Mouse (Mus musculus) neural tube, embryonic 15.5 days (tissue): ENCODE results near the gene Ripor2. TPM values are rescaled to one million over a fixed set of nuclear protein-coding genes. Genes with fewer than 3 reads are reported as not detected.

ENCODE experiments used
- ATAC-seq: fragments of 200-750 bp; cut with Nextera tagmentation; 2 replicates; pipeline ENCODE4 v1.8.0; 2017; ENCODE audit warnings: mild to moderate bottlenecking, moderate TSS enrichment, moderate library complexity; ENCODE audit not compliant: low FRiP score
- H3K27ac ChIP-seq: fragments of 300-500 bp; sonication (generic); replicated peaks from 2 replicates; pipeline ENCODE4 v1.5.1; 2015; ENCODE audit warnings: mild to moderate bottlenecking, inconsistent platforms
- H3K27me3 ChIP-seq: fragments of 300-500 bp; sonication (generic); replicated peaks from 2 replicates; pipeline ENCODE4 v1.6.1; 2015; ENCODE audit warnings: inconsistent platforms
- H3K36me3 ChIP-seq: fragments of 300-500 bp; sonication (generic); 2 replicates; pipeline ENCODE4 v1.6.1; 2015; ENCODE audit warnings: inconsistent platforms
- H3K4me1 ChIP-seq: fragments of 300-500 bp; sonication (generic); 2 replicates; pipeline ENCODE4 v1.6.1; 2015; ENCODE audit warnings: inconsistent platforms
- H3K4me2 ChIP-seq: fragments of 300-500 bp; sonication (generic); 2 replicates; pipeline ENCODE4 v1.6.1; 2015; ENCODE audit warnings: inconsistent platforms, mild to moderate bottlenecking, moderate library complexity
- H3K4me3 ChIP-seq: fragments of 300-500 bp; sonication (generic); replicated peaks from 2 replicates; pipeline ENCODE4 v1.5.1; 2015; ENCODE audit warnings: mild to moderate bottlenecking, inconsistent platforms
- H3K9ac ChIP-seq: fragments of 300-500 bp; sonication (generic); replicated peaks from 2 replicates; pipeline ENCODE4 v1.6.1; 2015; ENCODE audit warnings: mild to moderate bottlenecking, inconsistent platforms
- H3K9me3 ChIP-seq: fragments of 300-500 bp; sonication (generic); replicated peaks from 2 replicates; pipeline ENCODE4 v1.6.1; 2016; ENCODE audit warnings: inconsistent platforms
- WGBS: fragments of 180-500 bp; shearing (Covaris S2); methylation state at CpG from one replicate; pipeline ENCODE4 v1.1.7; 2015; ENCODE audit warnings: mixed read lengths; 5-methylcytosine and 5-hydroxymethylcytosine counted together
- polyA plus RNA-seq: library from polyadenylated mRNA; unstranded; fragments of >200 nt; fragmentation: Nextera tagmentation; extraction: Ambion mirVana; gene quantifications from 2 replicates; pipeline ENCODE4 v1.2.1, GENCODE M21; 2015

The Ripor2 gene
- 21.3 and 24.0 TPM in 2 replicates for polyA plus RNA-seq

- no peak within 1 kb of the TSS for H3K4me3 ChIP-seq
- no peak within 1 kb of the TSS for H3K4me2 ChIP-seq
- H3K36me3 ChIP-seq, result no peaks in the 10 kb centered on the region
- peak; percentile 23; the same call in 1 of the 2 replicates for ATAC-seq
- H3K27ac ChIP-seq, result peak within 1 kb of the TSS; percentile 38; the same call in 1 of the 2 replicates
- 50% methylated on average over 10 of the region's 10 CpGs for WGBS
- no peaks in the 10 kb centered on the region for H3K9me3 ChIP-seq
- H3K9ac ChIP-seq, result no peak within 1 kb of the TSS
- no peaks in the 10 kb centered on the region for H3K27me3 ChIP-seq
- peaks cover 5% of the 10 kb centered on the region for H3K4me1 ChIP-seq
Measured at GRCm38 (mm10) chr13:24581833-24582232, at the start of gene Ripor2. Gene Ripor2, plus strand, starts transcription at chr13:24582189.

- ATAC-seq, result no peak
- WGBS, result 85% methylated on average over 6 of the region's 6 CpGs
- H3K4me2 ChIP-seq, result no peak overlapping the region
- H3K4me3 ChIP-seq, result no peak overlapping the region
- no peak overlapping the region for H3K27ac ChIP-seq
- no peaks in the 10 kb centered on the region; the same call in 1 of the 2 replicates for H3K9me3 ChIP-seq
- no peaks in the 10 kb centered on the region for H3K27me3 ChIP-seq
- no peaks in the 10 kb centered on the region for H3K4me1 ChIP-seq
- H3K9ac ChIP-seq, result no peak overlapping the region
- H3K36me3 ChIP-seq, result no peaks in the 10 kb centered on the region
Measured at GRCm38 (mm10) chr13:24536531-24537167, 45.3 kb upstream of the Ripor2 start.

- H3K4me1 ChIP-seq, result no peaks in the 10 kb centered on the region
- H3K4me3 ChIP-seq, result no peak overlapping the region
- H3K4me2 ChIP-seq, result no peak overlapping the region
- no peaks in the 10 kb centered on the region; the same call in 1 of the 2 replicates for H3K9me3 ChIP-seq
- WGBS, result 91% methylated on average over 2 of the region's 2 CpGs
- H3K27ac ChIP-seq, result no peak overlapping the region
- no peaks in the 10 kb centered on the region for H3K27me3 ChIP-seq
- no peaks in the 10 kb centered on the region for H3K36me3 ChIP-seq
- ATAC-seq, result no peak
- no peak overlapping the region for H3K9ac ChIP-seq
Measured at GRCm38 (mm10) chr13:24538012-24538411, 44.0 kb upstream of the Ripor2 start.

GRCm38 (mm10) chr13:24538941-24539340, 43.0 kb upstream of the Ripor2 start:
- H3K9me3 ChIP-seq, result no peaks in the 10 kb centered on the region; the same call in 1 of the 2 replicates
- H3K4me2 ChIP-seq, result no peak overlapping the region
- no peak for ATAC-seq
- no peaks in the 10 kb centered on the region for H3K36me3 ChIP-seq
- H3K4me1 ChIP-seq, result no peaks in the 10 kb centered on the region
- no peak overlapping the region for H3K4me3 ChIP-seq
- no peak overlapping the region for H3K9ac ChIP-seq
- H3K27me3 ChIP-seq, result no peaks in the 10 kb centered on the region
- no peak overlapping the region for H3K27ac ChIP-seq
- WGBS, result 84% methylated on average over 5 of the region's 5 CpGs

DNA sequence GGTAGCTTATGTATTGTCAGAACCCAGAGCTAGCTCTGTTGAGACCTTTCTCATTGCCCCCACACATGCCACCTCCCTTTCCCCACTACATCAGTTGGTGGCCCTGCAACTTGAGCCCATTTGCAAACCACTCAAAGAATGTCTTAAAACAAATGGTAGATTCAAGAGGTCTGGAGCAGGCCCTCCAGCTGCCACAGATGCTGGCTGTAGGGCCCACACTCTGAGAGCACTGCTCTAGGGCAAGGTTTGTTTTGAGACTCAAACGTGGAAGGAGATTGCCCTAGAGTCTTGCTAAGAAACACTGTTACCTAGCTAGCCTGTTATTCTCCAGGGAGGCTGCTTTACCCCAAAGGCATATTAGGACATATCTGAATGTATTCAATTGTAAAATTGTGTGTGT, 36.3 kb upstream of the Ripor2 start:
- Histone ChIP-seq H3K4me2 (no peak overlapping the region), H3K9me3 (no peaks in the 10 kb centered on the region), H3K4me3 (no peak overlapping the region), H3K4me1 (0 out of 2 replicates have a peak, but pooled peaks cover 2% of the 10 kb centered on the region), H3K27me3 (no peaks in the 10 kb centered on the region), H3K27ac (no peak overlapping the region), H3K36me3 (no peaks in the 10 kb centered on the region), H3K9ac (no peak overlapping the region)
- ATAC-seq, result no peak
- 61% methylated on average over 1 of the region's 1 CpGs for WGBS

GRCm38 (mm10) chr13:24546801-24547459, 35.1 kb upstream of the Ripor2 start:
- 88% methylated on average over 12 of the region's 12 CpGs for WGBS
- H3K4me1 ChIP-seq, result peaks cover 9% of the 10 kb centered on the region
- H3K4me3 ChIP-seq, result no peak overlapping the region
- H3K27ac ChIP-seq, result no peak overlapping the region
- H3K4me2 ChIP-seq, result no peak overlapping the region
- no peak for ATAC-seq
- H3K9me3 ChIP-seq, result no peaks in the 10 kb centered on the region
- H3K36me3 ChIP-seq, result no peaks in the 10 kb centered on the region
- H3K27me3 ChIP-seq, result no peaks in the 10 kb centered on the region
- no peak overlapping the region for H3K9ac ChIP-seq

GRCm38 (mm10) chr13:24548911-24549310, 33.1 kb upstream of the Ripor2 start:
- no peak overlapping the region for H3K9ac ChIP-seq
- no peak overlapping the region for H3K4me2 ChIP-seq
- H3K27ac ChIP-seq, result no peak overlapping the region
- ATAC-seq, result no peak
- no peaks in the 10 kb centered on the region for H3K36me3 ChIP-seq
- H3K4me1 ChIP-seq, result peaks cover 14% of the 10 kb centered on the region
- no peaks in the 10 kb centered on the region for H3K27me3 ChIP-seq
- H3K4me3 ChIP-seq, result no peak overlapping the region
- no peaks in the 10 kb centered on the region for H3K9me3 ChIP-seq

DNA sequence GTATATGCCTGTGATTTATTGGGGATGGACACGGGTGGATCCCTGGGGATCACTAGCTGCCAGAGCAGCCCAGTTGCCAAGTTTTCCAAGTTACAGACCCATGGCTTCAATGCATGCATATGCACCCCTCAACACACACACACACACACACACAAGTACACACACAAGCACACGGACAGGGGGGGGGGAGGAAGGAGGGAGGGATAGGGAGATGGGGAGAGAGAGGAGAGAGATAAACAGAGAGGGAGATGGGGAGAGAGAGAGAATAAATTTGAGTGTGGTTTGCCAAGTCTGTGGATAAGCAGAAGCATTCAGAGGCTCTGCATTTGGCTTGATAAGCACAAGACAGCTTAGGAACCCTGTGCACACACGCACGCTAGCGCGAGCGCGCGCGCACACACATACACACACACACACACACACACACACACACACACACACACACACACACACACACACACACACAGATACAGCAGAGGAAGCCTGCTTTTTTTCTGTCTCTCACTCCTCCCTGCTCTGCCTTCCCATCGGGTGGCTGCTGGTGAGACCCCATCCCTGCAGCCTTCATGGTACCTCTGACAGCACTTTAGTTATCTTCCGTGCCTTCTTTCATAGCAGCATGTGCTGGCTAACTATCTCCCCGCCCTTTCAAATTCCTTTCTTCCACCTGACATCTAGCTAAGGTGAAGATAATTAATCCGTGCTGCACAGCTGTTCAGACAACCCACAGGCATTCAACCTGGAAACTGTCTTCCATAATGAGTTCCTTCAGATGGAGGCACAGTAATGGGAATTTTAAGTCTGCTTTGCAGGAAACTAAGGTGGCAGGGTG, 30.7 kb upstream of the Ripor2 start:
- H3K9ac ChIP-seq, result 0 out of 2 replicates have a peak overlapping the region, but pooled peaks have one; percentile 5
- H3K9me3 ChIP-seq, result no peaks in the 10 kb centered on the region
- H3K36me3 ChIP-seq, result no peaks in the 10 kb centered on the region
- H3K27me3 ChIP-seq, result no peaks in the 10 kb centered on the region
- WGBS, result 53% methylated on average over 14 of the region's 14 CpGs
- H3K4me3 ChIP-seq, result no peak overlapping the region
- peak overlapping the region; percentile 63 for H3K27ac ChIP-seq
- H3K4me1 ChIP-seq, result peaks cover 14% of the 10 kb centered on the region
- peak overlapping the region; percentile 26 for H3K4me2 ChIP-seq
- peak; percentile 75 for ATAC-seq

DNA sequence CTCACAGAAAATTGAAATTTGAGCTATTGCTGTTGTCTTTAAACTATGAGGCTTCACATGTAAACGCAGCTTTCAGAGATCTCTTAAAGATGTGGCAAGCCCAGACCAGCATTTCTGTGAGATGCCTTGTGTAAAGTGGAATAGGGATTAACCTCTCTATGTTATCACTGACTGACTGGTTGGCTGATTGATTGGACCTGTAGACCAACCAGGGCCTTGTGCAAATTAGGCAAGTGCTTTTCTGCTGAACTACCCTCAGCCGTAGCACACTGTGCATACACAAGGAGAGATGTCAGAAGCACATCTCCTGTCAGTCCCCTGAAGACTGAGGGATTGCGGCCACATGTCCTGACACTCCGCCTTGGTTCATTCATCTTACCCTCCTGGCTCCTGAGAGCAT, 29.9 kb upstream of the Ripor2 start:
- 74% methylated on average over 4 of the region's 4 CpGs for WGBS
- Histone ChIP-seq H3K27me3 (no peaks in the 10 kb centered on the region), H3K27ac (peak overlapping the region; percentile 63), H3K4me2 (no peak overlapping the region), H3K9me3 (no peaks in the 10 kb centered on the region), H3K36me3 (no peaks in the 10 kb centered on the region), H3K4me1 (peaks cover 14% of the 10 kb centered on the region), H3K9ac (0 out of 2 replicates have a peak overlapping the region, but pooled peaks have one; percentile 5), H3K4me3 (no peak overlapping the region)
- no peak for ATAC-seq

- no peak for ATAC-seq
- Histone ChIP-seq H3K36me3 (no peaks in the 10 kb centered on the region), H3K27me3 (no peaks in the 10 kb centered on the region), H3K4me3 (no peak overlapping the region), H3K27ac (no peak overlapping the region), H3K4me2 (no peak overlapping the region), H3K9me3 (no peaks in the 10 kb centered on the region), H3K4me1 (0 out of 2 replicates have a peak, but pooled peaks cover 5% of the 10 kb centered on the region), H3K9ac (no peak overlapping the region)
- WGBS, result 96% methylated on average over 5 of the region's 5 CpGs
Measured at GRCm38 (mm10) chr13:24561391-24561790, 20.6 kb upstream of the Ripor2 start.

- Histone ChIP-seq H3K27ac (no peak overlapping the region), H3K9me3 (no peaks in the 10 kb centered on the region)
Measured at GRCm38 (mm10) chr13:24564706-24565105, 17.3 kb upstream of the Ripor2 start.

More at GRCm38 (mm10) chr13:24564706-24565105, 17.3 kb upstream of the Ripor2 start:
- H3K36me3 ChIP-seq, result no peaks in the 10 kb centered on the region
- no peak overlapping the region for H3K4me3 ChIP-seq
- WGBS, result 83% methylated on average over 8 of the region's 8 CpGs
- no peaks in the 10 kb centered on the region for H3K27me3 ChIP-seq
- ATAC-seq, result no peak
- H3K4me2 ChIP-seq, result no peak overlapping the region
- no peak overlapping the region for H3K9ac ChIP-seq
- 0 out of 2 replicates have a peak, but pooled peaks cover 5% of the 10 kb centered on the region for H3K4me1 ChIP-seq
